Mouse (Mus musculus): ENCODE results near the gene Fxyd3. TPM values are rescaled to one million over a fixed set of nuclear protein-coding genes. Genes with fewer than 3 reads are reported as not detected.

Gene Fxyd3
- polyA plus RNA-seq, 1 experiment = not detected

DNA sequence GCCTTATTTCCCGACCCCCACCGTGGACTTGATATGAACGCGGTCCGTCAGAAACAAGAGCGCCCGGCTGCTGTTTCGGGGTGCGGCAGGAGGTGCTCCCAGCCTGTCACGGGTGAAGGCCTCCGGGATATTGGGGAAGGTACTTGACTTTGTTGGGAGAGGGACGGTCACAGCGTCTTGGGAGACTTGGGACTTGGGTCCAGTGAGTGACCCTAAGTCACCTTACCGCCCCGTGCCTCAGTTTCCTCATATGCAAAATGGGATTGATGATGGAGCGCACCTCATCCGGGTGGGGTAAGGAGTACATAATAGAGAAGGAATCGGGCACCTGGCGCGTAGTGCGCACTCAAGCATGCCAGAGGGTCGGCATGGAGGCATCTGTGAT is 24.3 kb downstream of the Fxyd3 start:
- Histone ChIP-seq H3K4me3 (ENCODE audit: insufficient read depth, low read length) (no peak overlapping the region), H3K4me1 (ENCODE audit: control insufficient read depth, insufficient read depth, low read length) (no peaks in the 10 kb centered on the region), H3K27ac (ENCODE audit: insufficient read depth, low read length) (no peak overlapping the region)
- no peak for TF ChIP-seq CTCF (IDR thresholded peaks at IDR 0.05; ENCODE audit: borderline replicate concordance, insufficient read depth, low read length)
- no peak for TF ChIP-seq POLR2A (IDR thresholded peaks at IDR 0.05; ENCODE audit: low read depth, low read length)

DNA sequence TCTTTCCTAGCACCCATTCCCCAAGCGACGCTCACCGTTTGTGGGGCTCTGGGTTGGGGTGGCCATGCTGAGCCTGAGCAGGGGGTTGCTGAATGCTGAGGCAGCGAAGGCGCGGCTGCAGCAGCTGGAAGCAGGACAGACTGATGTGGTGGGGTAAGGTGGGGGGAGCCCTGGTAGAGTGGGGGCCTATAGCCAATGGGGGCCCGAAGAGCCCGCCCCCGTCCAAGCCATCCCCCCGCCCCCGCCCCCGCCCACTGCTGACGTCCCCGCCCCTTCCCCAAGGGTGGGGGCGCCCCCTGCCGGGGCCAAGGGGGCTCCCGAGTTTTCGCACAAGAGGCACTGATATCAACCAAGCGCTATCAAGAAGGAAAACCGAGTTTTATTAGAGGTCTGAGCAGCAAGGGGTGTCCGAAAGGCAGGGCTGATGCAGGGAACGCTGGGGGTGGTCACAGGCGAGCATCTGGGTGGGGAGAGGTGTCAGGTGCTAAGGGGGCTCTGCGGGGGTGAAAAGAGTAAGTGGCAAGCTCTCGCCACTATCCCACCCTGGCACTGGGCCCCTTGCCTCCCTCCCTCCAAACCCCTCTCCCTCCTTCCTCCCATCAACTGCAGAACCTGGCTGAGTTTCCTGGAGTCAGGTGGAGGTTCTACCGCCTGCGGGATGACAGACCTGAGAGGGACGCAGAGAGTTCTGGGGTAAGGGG is 25.0 kb downstream of the Fxyd3 start, which contains the start of gene Fxyd7:
Fxyd7 (minus strand) TSS at position 147 of the 701 bp plus-strand sequence.
- TF ChIP-seq CTCF (IDR thresholded peaks at IDR 0.05; ENCODE audit: borderline replicate concordance, insufficient read depth, low read length) = no peak
- no peak for TF ChIP-seq POLR2A (IDR thresholded peaks at IDR 0.05; ENCODE audit: low read depth, low read length)
- no peak within 1 kb of the TSS for H3K27ac ChIP-seq (ENCODE audit: insufficient read depth, low read length)
- no peak within 1 kb of the TSS for H3K4me3 ChIP-seq (ENCODE audit: insufficient read depth, low read length)
- H3K4me1 ChIP-seq (ENCODE audit: control insufficient read depth, insufficient read depth, low read length) = no peaks in the 10 kb centered on the region

- Histone ChIP-seq H3K27ac (ENCODE audit: insufficient read depth, low read length) (no peak overlapping the region), H3K4me3 (ENCODE audit: insufficient read depth, low read length) (no peak overlapping the region), H3K4me1 (ENCODE audit: control insufficient read depth, insufficient read depth, low read length) (no peaks in the 10 kb centered on the region)
- TF ChIP-seq CTCF (IDR thresholded peaks at IDR 0.05; ENCODE audit: borderline replicate concordance, insufficient read depth, low read length) (no peak), POLR2A (IDR thresholded peaks at IDR 0.05; ENCODE audit: low read depth, low read length) (no peak)
Measured at GRCm38 (mm10) chr7:31050921-31051320, 25.6 kb downstream of the Fxyd3 start.

- Histone ChIP-seq H3K27ac (ENCODE audit: insufficient read depth, low read length) (no peak overlapping the region), H3K4me3 (ENCODE audit: insufficient read depth, low read length) (no peak overlapping the region), H3K4me1 (ENCODE audit: control insufficient read depth, insufficient read depth, low read length) (no peaks in the 10 kb centered on the region)
- TF ChIP-seq POLR2A (IDR thresholded peaks at IDR 0.05; ENCODE audit: low read depth, low read length) (no peak), CTCF (IDR thresholded peaks at IDR 0.05; ENCODE audit: borderline replicate concordance, insufficient read depth, low read length) (no peak)
Measured at GRCm38 (mm10) chr7:31050487-31050886, 26.0 kb downstream of the Fxyd3 start.

GRCm38 (mm10) chr7:31049846-31050281 is 26.6 kb downstream of the Fxyd3 start:
- no peaks in the 10 kb centered on the region for H3K4me1 ChIP-seq (ENCODE audit: control insufficient read depth, insufficient read depth, low read length)
- no peak overlapping the region for H3K4me3 ChIP-seq (ENCODE audit: insufficient read depth, low read length)
- no peak overlapping the region for H3K27ac ChIP-seq (ENCODE audit: insufficient read depth, low read length)
- TF ChIP-seq CTCF (IDR thresholded peaks at IDR 0.05; ENCODE audit: borderline replicate concordance, insufficient read depth, low read length) (no peak), POLR2A (IDR thresholded peaks at IDR 0.05; ENCODE audit: low read depth, low read length) (no peak)

- no peak overlapping the region for H3K4me3 ChIP-seq (ENCODE audit: insufficient read depth, low read length)
- TF ChIP-seq POLR2A (IDR thresholded peaks at IDR 0.05; ENCODE audit: low read depth, low read length) = no peak
- H3K27ac ChIP-seq (ENCODE audit: insufficient read depth, low read length) = no peak overlapping the region
- no peaks in the 10 kb centered on the region for H3K4me1 ChIP-seq (ENCODE audit: control insufficient read depth, insufficient read depth, low read length)
Measured at GRCm38 (mm10) chr7:31049135-31049845, 27.2 kb downstream of the Fxyd3 start.

- Histone ChIP-seq H3K4me1 (ENCODE audit: control insufficient read depth, insufficient read depth, low read length) (0 out of 2 replicates have a peak, but pooled peaks cover 3% of the 10 kb centered on the region), H3K27ac (ENCODE audit: insufficient read depth, low read length) (no peak within 1 kb of the TSS), H3K4me3 (ENCODE audit: insufficient read depth, low read length) (peak within 1 kb of the TSS; percentile 60)
- TF ChIP-seq POLR2A (IDR thresholded peaks at IDR 0.05; ENCODE audit: low read depth, low read length) (no peak), CTCF (IDR thresholded peaks at IDR 0.05; ENCODE audit: borderline replicate concordance, insufficient read depth, low read length) (no peak)
Measured at GRCm38 (mm10) chr7:31042431-31042910, 34.0 kb downstream of the Fxyd3 start, which contains the start of gene Fxyd5. TSS of gene Fxyd5 (minus strand) at chr7:31042481.

- no peak overlapping the region for H3K27ac ChIP-seq (ENCODE audit: insufficient read depth, low read length)
- TF ChIP-seq CTCF (IDR thresholded peaks at IDR 0.05; ENCODE audit: borderline replicate concordance, insufficient read depth, low read length) (no peak), POLR2A (IDR thresholded peaks at IDR 0.05; ENCODE audit: low read depth, low read length) (peak; percentile 66)
- H3K4me3 ChIP-seq (ENCODE audit: insufficient read depth, low read length) = peak overlapping the region; percentile 60
- 0 out of 2 replicates have a peak, but pooled peaks cover 3% of the 10 kb centered on the region for H3K4me1 ChIP-seq (ENCODE audit: control insufficient read depth, insufficient read depth, low read length)
Measured at GRCm38 (mm10) chr7:31041662-31042315, 34.7 kb downstream of the Fxyd3 start.

- peak overlapping the region; percentile 60 for H3K4me3 ChIP-seq (ENCODE audit: insufficient read depth, low read length)
- TF ChIP-seq POLR2A (IDR thresholded peaks at IDR 0.05; ENCODE audit: low read depth, low read length) (no peak), CTCF (IDR thresholded peaks at IDR 0.05; ENCODE audit: borderline replicate concordance, insufficient read depth, low read length) (no peak)
Measured at GRCm38 (mm10) chr7:31041023-31041407, 35.5 kb downstream of the Fxyd3 start.

More at GRCm38 (mm10) chr7:31041023-31041407, 35.5 kb downstream of the Fxyd3 start:
- Histone ChIP-seq H3K4me1 (ENCODE audit: control insufficient read depth, insufficient read depth, low read length) (0 out of 2 replicates have a peak, but pooled peaks cover 3% of the 10 kb centered on the region), H3K27ac (ENCODE audit: insufficient read depth, low read length) (no peak overlapping the region)
